Mouse (Mus musculus): ENCODE data around the gene Slc38a6.
A peak's percentile ranks its signal among the peaks of the same experiment; 100 is the strongest.

The Slc38a6 gene

GRCm38 (mm10) chr12:73317706-73318686 is 31.4 kb downstream of the Slc38a6 start:
- no peak for DNase-seq (ENCODE audit: low spot score in 2 of 2)

GRCm38 (mm10) chr12:73324180-73324586 is 37.6 kb downstream of the Slc38a6 start:
- no peak for DNase-seq (ENCODE audit: low spot score in 2 of 2)

GRCm38 (mm10) chr12:73324742-73325141 is 38.2 kb downstream of the Slc38a6 start:
- peak in 1 of 2 experiments; percentile 31 for DNase-seq (ENCODE audit: low spot score in 2 of 2)

DNA sequence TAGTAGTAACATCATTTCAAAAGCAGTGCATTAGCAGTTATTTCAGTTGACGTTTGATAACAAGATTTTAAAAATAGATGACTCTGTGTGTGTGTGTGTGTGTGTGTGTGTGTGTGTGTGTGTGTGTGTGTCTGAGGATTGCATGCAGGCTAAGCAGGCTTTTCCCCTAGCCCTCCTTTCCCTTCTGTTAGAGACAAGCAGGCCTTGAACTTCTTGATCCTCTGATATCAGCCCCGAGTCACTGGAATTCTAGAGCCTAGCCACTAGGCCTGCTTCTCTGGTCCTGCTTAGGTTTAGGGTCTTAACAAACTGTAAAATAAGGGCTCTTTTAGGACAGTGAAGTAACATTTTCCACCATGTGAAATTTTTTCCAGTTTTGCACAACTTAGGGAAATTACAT is 38.6 kb downstream of the Slc38a6 start:
- DNase-seq (ENCODE audit: low spot score in 2 of 2) = no peak

- DNase-seq (ENCODE audit: low spot score in 2 of 2) = no peak
Measured at GRCm38 (mm10) chr12:73325617-73326016, 39.0 kb downstream of the Slc38a6 start.

GRCm38 (mm10) chr12:73327381-73327780 is 40.8 kb downstream of the Slc38a6 start:
- no peak for DNase-seq (ENCODE audit: low spot score in 2 of 2)

- DNase-seq (ENCODE audit: low spot score in 2 of 2) = no peak
Measured at GRCm38 (mm10) chr12:73328448-73329167, 42.0 kb downstream of the Slc38a6 start.

- no peak for DNase-seq (ENCODE audit: low spot score in 2 of 2)
Measured at GRCm38 (mm10) chr12:73330236-73330635, 43.7 kb downstream of the Slc38a6 start.

GRCm38 (mm10) chr12:73332701-73333100 is 46.1 kb downstream of the Slc38a6 start:
- no peak for DNase-seq (ENCODE audit: low spot score in 2 of 2)

GRCm38 (mm10) chr12:73334051-73334551 is 47.5 kb downstream of the Slc38a6 start:
- no peak for DNase-seq (ENCODE audit: low spot score in 2 of 2)

DNA sequence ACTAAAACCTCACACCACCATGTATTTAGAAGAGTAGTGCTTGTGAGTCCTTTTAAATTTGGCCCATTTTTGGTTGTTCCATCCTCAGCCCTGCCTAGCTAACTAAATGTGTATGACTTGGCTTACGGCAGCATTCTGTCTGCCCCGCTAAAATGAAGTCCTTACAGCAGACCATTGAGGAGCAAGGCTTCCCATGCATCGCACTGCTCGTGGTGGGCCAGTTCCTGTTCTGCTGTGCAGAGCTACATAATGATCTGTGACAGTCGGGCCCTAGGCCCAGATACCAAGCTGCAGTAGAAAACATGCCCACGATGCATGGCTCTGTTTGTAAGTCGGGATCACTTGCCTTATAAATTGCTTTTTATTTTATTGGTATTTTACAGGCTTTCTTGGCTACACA is 50.5 kb downstream of the Slc38a6 start:
- no peak for DNase-seq (ENCODE audit: low spot score in 2 of 2)

DNA sequence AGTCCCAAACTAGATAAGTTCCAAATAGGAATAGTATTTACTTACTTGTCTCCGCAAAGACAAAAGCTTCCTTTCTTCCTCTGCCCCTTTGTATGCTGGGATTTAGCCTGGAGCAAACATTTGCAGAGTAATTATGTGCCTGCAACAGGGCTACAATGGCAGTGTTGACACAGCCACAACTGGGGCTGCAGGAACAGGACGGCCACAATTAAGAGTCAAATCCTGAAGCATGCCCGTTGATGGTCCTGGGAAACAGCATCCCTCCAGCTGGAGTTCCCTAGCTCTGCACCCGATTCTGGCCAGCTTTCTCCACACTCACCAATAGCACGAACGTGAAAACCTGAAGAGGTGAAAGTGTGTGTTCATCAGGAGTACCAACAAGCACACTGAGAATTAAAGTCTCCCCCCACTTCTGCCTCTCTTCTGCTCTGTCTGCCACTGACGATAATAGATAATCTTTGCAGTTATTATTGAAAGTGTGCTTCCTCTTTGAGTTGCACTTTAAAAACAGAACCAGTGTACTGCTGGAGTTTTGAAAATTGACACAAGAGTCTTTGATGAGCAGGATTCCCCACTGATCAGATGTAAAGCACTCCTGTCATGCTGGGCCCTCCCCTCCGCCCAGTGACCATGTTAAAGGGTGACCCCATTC is 54.2 kb downstream of the Slc38a6 start:
- no peak for DNase-seq (ENCODE audit: low spot score in 2 of 2)

GRCm38 (mm10) chr12:73341703-73342663 is 55.4 kb downstream of the Slc38a6 start:
- no peak for DNase-seq (ENCODE audit: low spot score in 2 of 2)

GRCm38 (mm10) chr12:73344300-73344699 is 57.7 kb downstream of the Slc38a6 start:
- no peak for DNase-seq (ENCODE audit: low spot score in 2 of 2)

GRCm38 (mm10) chr12:73345157-73345556 is 58.6 kb downstream of the Slc38a6 start:
- no peak for DNase-seq (ENCODE audit: low spot score in 2 of 2)

DNA sequence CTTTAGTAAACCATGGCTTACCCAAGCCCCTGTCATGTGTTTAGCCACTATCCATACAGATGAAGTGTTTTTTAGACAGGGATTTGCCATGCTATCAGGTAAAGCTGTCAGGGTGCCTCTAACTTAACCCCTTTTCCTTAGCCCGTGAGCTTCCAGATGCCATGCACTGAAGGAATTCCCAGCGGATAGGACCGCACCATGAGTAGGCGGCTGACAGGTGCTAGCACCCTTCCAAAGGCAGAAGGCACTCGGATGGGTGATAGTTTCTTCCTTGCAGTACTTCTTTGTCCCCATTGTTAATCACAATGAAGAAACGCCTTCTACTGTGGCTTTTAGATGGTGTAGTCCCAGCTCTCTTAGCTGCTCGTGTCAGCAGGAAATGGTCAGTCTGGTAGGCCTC is 60.6 kb downstream of the Slc38a6 start:
- DNase-seq (ENCODE audit: low spot score in 2 of 2) = no peak

GRCm38 (mm10) chr12:73350466-73350865 is 63.9 kb downstream of the Slc38a6 start:
- DNase-seq (ENCODE audit: low spot score in 2 of 2) = no peak

GRCm38 (mm10) chr12:73350982-73351381 is 64.4 kb downstream of the Slc38a6 start:
- DNase-seq (ENCODE audit: low spot score in 2 of 2) = no peak

DNA sequence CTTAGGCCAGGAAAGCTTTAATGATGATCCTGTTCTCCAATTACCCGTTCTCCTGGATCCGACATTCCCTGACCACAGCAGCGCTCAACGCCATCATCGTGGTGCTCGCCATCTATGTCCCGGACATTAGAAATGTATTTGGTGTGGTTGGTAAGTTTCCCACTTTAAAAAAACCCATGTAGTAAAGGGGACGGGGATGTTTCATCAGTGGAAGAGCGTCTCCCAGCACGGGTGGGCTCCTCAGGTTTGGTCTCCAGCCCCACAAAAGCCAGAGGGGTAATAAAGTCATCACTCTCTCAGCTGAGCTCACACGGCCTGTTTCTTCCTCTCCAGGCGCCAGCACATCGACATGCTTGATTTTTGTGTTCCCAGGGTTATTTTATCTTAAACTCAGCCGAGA is 65.2 kb downstream of the Slc38a6 start:
- DNase-seq (ENCODE audit: low spot score in 2 of 2) = no peak

- no peak for DNase-seq (ENCODE audit: low spot score in 2 of 2)
Measured at GRCm38 (mm10) chr12:73353362-73353761, 66.8 kb downstream of the Slc38a6 start.

- no peak for DNase-seq (ENCODE audit: low spot score in 2 of 2)
Measured at GRCm38 (mm10) chr12:73354521-73354920, 67.9 kb downstream of the Slc38a6 start.

Data from urinary bladder, adult 18-20 months (tissue).